10 mouse cellular contexts compared by ENCODE assay signal in the genomic region with DNA sequence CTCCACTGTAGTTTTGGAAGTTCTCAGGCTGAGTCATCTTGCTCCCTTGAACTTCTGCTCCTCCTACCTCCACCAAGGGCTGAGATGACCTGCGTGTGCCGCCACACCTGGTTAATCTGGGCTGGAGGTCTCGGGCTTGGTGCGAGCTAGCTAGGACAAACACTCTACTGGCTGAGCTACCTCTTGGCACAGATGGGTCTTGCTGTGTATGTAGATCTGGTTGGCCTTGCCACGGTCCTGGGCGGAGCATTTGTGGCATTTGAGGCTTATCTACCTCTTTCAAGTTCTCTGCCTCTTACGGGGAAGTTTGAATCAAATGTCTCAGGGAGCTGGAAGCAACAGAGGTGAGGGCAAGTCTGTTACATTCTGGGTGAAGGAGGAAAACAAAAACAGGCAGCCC. TPM values are rescaled to one million over a fixed set of nuclear protein-coding genes. Genes with fewer than 3 reads are reported as not detected.
A peak's percentile ranks its signal among the peaks of the same experiment; 100 is the strongest.
DNase-seq lines count a peak whose midpoint lies in the region; ATAC-seq and TF ChIP-seq lines count a peak whose summit lies in the region.
"Had no signal": no experiment of that assay in that cellular context is flagged by ENCODE, and none has a peak within 500 bp of the region (broad histone marks: within the 10 kb centered on the region; RNA-seq: fewer than 3 reads in every experiment).

No protein-coding gene starts in this region.

- TF ChIP-seq POLR2A in MEL (IDR thresholded peaks at IDR 0.05; ENCODE audit: control insufficient read depth in 1 of 2, insufficient read depth in 1 of 2, low read depth in 1 of 2, low read length in 2 of 2, poor library complexity in 1 of 2) = no peak

- H3K9me3 ChIP-seq in MEL (replicated peaks; ENCODE audit: insufficient read depth, low read length) = no peaks in the 10 kb centered on the region
- no peaks in the 10 kb centered on the region for H3K9me3 ChIP-seq in lung, postnatal 0 days (ENCODE audit: low read length)
- H3K9me3 ChIP-seq: liver, embryonic 15.5 days had no signal

- no peak overlapping the region for H3K4me3 ChIP-seq in MEL (ENCODE audit: control insufficient read depth in 1 of 2, insufficient read depth in 1 of 2, low read depth in 2 of 2, low read length in 2 of 2)
- no peak overlapping the region for H3K4me3 ChIP-seq in lung, postnatal 0 days (ENCODE audit: low read depth, low read length)
- H3K4me3 ChIP-seq: liver, embryonic 15.5 days had no signal

- TF ChIP-seq CTCF in MEL (IDR thresholded peaks at IDR 0.05 in 2 of 3, conservative IDR thresholded peaks at IDR 0.05 in 1 of 3; ENCODE audit: control insufficient read depth in 1 of 3, insufficient read depth in 1 of 3, low read depth in 2 of 3, low read length in 3 of 3, poor library complexity in 1 of 3, severe bottlenecking in 1 of 3) = no peak
- TF ChIP-seq CTCF in lung, postnatal 0 days (IDR thresholded peaks at IDR 0.05) = no peak

- no peak overlapping the region for H3K27ac ChIP-seq in MEL (ENCODE audit: control insufficient read depth, low read depth, low read length)
- H3K27ac ChIP-seq in lung, postnatal 0 days (ENCODE audit: low read length) = 0 out of 2 replicates have a peak overlapping the region, but pooled peaks have one; percentile 71
- H3K27ac ChIP-seq: liver, embryonic 15.5 days had no signal

- no peak overlapping the region for H3K4me2 ChIP-seq in lung, postnatal 0 days (replicated peaks; ENCODE audit: low read depth, low read length)
- H3K4me2 ChIP-seq: liver, embryonic 15.5 days had no signal

- no peak overlapping the region for H3K9ac ChIP-seq in MEL (ENCODE audit: control insufficient read depth, low read depth, low read length, poor library complexity, severe bottlenecking)
- no peak overlapping the region for H3K9ac ChIP-seq in lung, postnatal 0 days (replicated peaks; ENCODE audit: low read depth)
- H3K9ac ChIP-seq: liver, embryonic 15.5 days had no signal

- 45% methylated on average over 7 of the region's 7 CpGs for WGBS in lung, postnatal 0 days

- H3K4me1 ChIP-seq in MEL (ENCODE audit: control insufficient read depth in 1 of 2, insufficient read depth in 2 of 2, low read length in 2 of 2) = peaks cover 0 to 11% of the 10 kb centered on the region in 2 experiments; a peak in 3 of 4 replicates
- H3K4me1 ChIP-seq in lung, postnatal 0 days (ENCODE audit: insufficient read depth, low read depth, low read length) = peaks cover 48% of the 10 kb centered on the region

- no peaks in the 10 kb centered on the region for H3K27me3 ChIP-seq in MEL (ENCODE audit: control insufficient read depth in 1 of 2, insufficient read depth in 2 of 2, low read length in 2 of 2)
- no peaks in the 10 kb centered on the region for H3K27me3 ChIP-seq in lung, postnatal 0 days (replicated peaks; ENCODE audit: insufficient read depth, low read length)
- H3K27me3 ChIP-seq: liver, embryonic 15.5 days had no signal

- no peak for TF ChIP-seq RAD21 in MEL (IDR thresholded peaks at IDR 0.05; ENCODE audit: low read depth, low read length)

- peak; percentile 86 for ATAC-seq in lung, postnatal 0 days

- peak; percentile 4 for DNase-seq in heart, postnatal 4 days
- no peak for DNase-seq in heart, adult 9 months (ENCODE audit: low spot score in 2 of 2)
- DNase-seq in CD4-positive helper T cell, adult 2 months (ENCODE audit: low read depth, low spot score) = peak; percentile 80
- peak; percentile 63 for DNase-seq in MEL (ENCODE audit: low read depth, low spot score)
- DNase-seq in lung, postnatal 0 days (ENCODE audit: low spot score) = peak; percentile 89
- no peak for DNase-seq in ovary, postnatal 10 days (ENCODE audit: low spot score)
- no peak for DNase-seq in right cerebral cortex, postnatal 4 days
- DNase-seq in spleen, postnatal 4 days (ENCODE audit: low spot score in 2 of 2) = no peak
- DNase-seq: gastrocnemius, postnatal 36 days had no signal

- H3K79me2 ChIP-seq in MEL (ENCODE audit: control insufficient read depth, insufficient read depth, low read length, poor library complexity) = no peaks in the 10 kb centered on the region

- no peak for TF ChIP-seq EP300 in MEL (IDR thresholded peaks at IDR 0.05; ENCODE audit: low read depth in 1 of 2, low read length in 2 of 2)
- TF ChIP-seq EP300 in lung, postnatal 0 days (IDR thresholded peaks at IDR 0.05) = no peak

- H3K36me3 ChIP-seq in MEL (ENCODE audit: control insufficient read depth in 1 of 2, insufficient read depth in 2 of 2, low read length in 2 of 2) = peaks cover 0 to 7% of the 10 kb centered on the region in 2 experiments; a peak in 2 of 4 replicates
- H3K36me3 ChIP-seq in lung, postnatal 0 days (ENCODE audit: insufficient read depth, low read length) = peaks cover 11% of the 10 kb centered on the region; the same call in 1 of the 2 replicates

TF ChIP-seq in MEL, 35 proteins besides CTCF, POLR2A, EP300 and RAD21:
- TF ChIP-seq CHD2 (IDR thresholded peaks at IDR 0.05; ENCODE audit: low read length) (no peak), GATA1 (IDR thresholded peaks at IDR 0.05; ENCODE audit: low read depth, low read length) (peak; percentile 56)
TF ChIP-seq in MEL: peak in this region for 1.

RNA-seq across cellular contexts. Expression of gene Lasp1, which starts 11.6 kb away (rescaled TPM):
- total RNA-seq in heart, postnatal 4 days (2021) = 10 to 100 TPM; 73.3 to 74.4 TPM
- total RNA-seq in MEL (2012; rRNA removed) = 13.3 and 15.2 TPM in 2 replicates
- polyA plus RNA-seq in MEL (2012; ENCODE audit: insufficient read depth in 1 of 2, insufficient read length in 2 of 2, low read depth in 1 of 2, low replicate concordance in 2 of 2, missing spikeins in 1 of 2) = 10 to 100 TPM in 1 of 2 experiments, not detected in 1; 38.7 TPM
- polyA plus RNA-seq in lung, postnatal 0 days (2015; fragmentation: Nextera tagmentation; extraction: Ambion mirVana) = 96.4 and 107 TPM in 2 replicates

RNA-seq across cellular contexts. Expression of gene Rpl23, which starts 28.1 kb away (rescaled TPM):
- total RNA-seq in heart, postnatal 4 days (2021) = 100 to 1,000 TPM; 738 to 764 TPM
- 1,922 and 2,072 TPM in 2 replicates for total RNA-seq in MEL (2012; rRNA removed)
- polyA plus RNA-seq in MEL (2012; ENCODE audit: insufficient read depth in 1 of 2, insufficient read length in 2 of 2, low read depth in 1 of 2, low replicate concordance in 2 of 2, missing spikeins in 1 of 2) = 100 to 1,000 TPM in 1 of 2 experiments, not detected in 1; 921 TPM
- 464 and 478 TPM in 2 replicates for polyA plus RNA-seq in lung, postnatal 0 days (2015; fragmentation: Nextera tagmentation; extraction: Ambion mirVana)

RNA-seq across cellular contexts. Expression of gene B230217C12Rik, which starts 30.2 kb away (rescaled TPM):
- under 1 TPM; 0.77 to 0.79 TPM for total RNA-seq in heart, postnatal 4 days (2021)
- 0.29 TPM in 1 of 2 replicates, not detected in the other for total RNA-seq in MEL (2012; rRNA removed)
- polyA plus RNA-seq in MEL (2012; ENCODE audit: insufficient read depth in 1 of 2, insufficient read length in 2 of 2, low read depth in 1 of 2, low replicate concordance in 2 of 2, missing spikeins in 1 of 2) = under 1 TPM in 1 of 2 experiments, not detected in 1; 0.81 TPM
- polyA plus RNA-seq in lung, postnatal 0 days (2015; fragmentation: Nextera tagmentation; extraction: Ambion mirVana) = 1.3 and 1.5 TPM in 2 replicates

RNA-seq across cellular contexts. Expression of gene 1700001P01Rik, which starts 34.6 kb away (rescaled TPM):
- under 1 TPM in 1 of 2 experiments, not detected in 1; 0.45 TPM for total RNA-seq in heart, postnatal 4 days (2021)
- 0.69 TPM in 2 replicates for total RNA-seq in MEL (2012; rRNA removed)
- under 1 TPM in 1 of 2 experiments, not detected in 1; 0.43 TPM for polyA plus RNA-seq in MEL (2012; ENCODE audit: insufficient read depth in 1 of 2, insufficient read length in 2 of 2, low read depth in 1 of 2, low replicate concordance in 2 of 2, missing spikeins in 1 of 2)
- polyA plus RNA-seq in lung, postnatal 0 days (2015; fragmentation: Nextera tagmentation; extraction: Ambion mirVana) = not detected in 2 replicates
- total RNA-seq: gastrocnemius, postnatal 36 days had no signal
- polyA plus RNA-seq: liver, embryonic 15.5 days had no signal

RNA-seq across cellular contexts. Expression of gene Cwc25, which starts 44.0 kb away (rescaled TPM):
- total RNA-seq in heart, postnatal 4 days (2021) = 10 to 100 TPM; 10.8 to 11.7 TPM
- total RNA-seq in MEL (2012; rRNA removed) = 18.1 and 20.8 TPM in 2 replicates
- 10 to 100 TPM in 1 of 2 experiments, not detected in 1; 16.7 TPM for polyA plus RNA-seq in MEL (2012; ENCODE audit: insufficient read depth in 1 of 2, insufficient read length in 2 of 2, low read depth in 1 of 2, low replicate concordance in 2 of 2, missing spikeins in 1 of 2)
- 12.7 and 13.2 TPM in 2 replicates for polyA plus RNA-seq in lung, postnatal 0 days (2015; fragmentation: Nextera tagmentation; extraction: Ambion mirVana)

Comparison
In these comparisons a context has a peak if more than half of its experiments do, and no peak if none do; other contexts are left out.
1. DNase-seq: peak in heart, postnatal 4 days (single experiment), CD4-positive helper T cell, adult 2 months (single experiment), MEL (single experiment) and lung, postnatal 0 days (single experiment); none in heart, adult 9 months (0 of 2), ovary, postnatal 10 days (single experiment), right cerebral cortex, postnatal 4 days (single experiment) and spleen, postnatal 4 days (0 of 2).